Mouse (Mus musculus) spleen, adult 12 weeks (tissue): ENCODE measurements around the gene Pygo2.

ENCODE experiments used
- DNase-seq: peaks from one replicate; pipeline ENCODE4 v3.0.0; 2022; ENCODE audit warnings: low spot score

Pygo2 gene

GRCm38 (mm10) chr3:89456726-89457665, 27.0 kb downstream of the Pygo2 start:
- DNase-seq: peak; percentile 73

- DNase-seq: no peak
Measured at GRCm38 (mm10) chr3:89458372-89458964, 28.5 kb downstream of the Pygo2 start.

- DNase-seq: peak; percentile 87
Measured at GRCm38 (mm10) chr3:89458965-89459807, 29.2 kb downstream of the Pygo2 start.

GRCm38 (mm10) chr3:89468268-89468667, 38.3 kb downstream of the Pygo2 start:
- DNase-seq: no peak

GRCm38 (mm10) chr3:89472280-89472679, 42.3 kb downstream of the Pygo2 start:
- no peak for DNase-seq

- DNase-seq: no peak
Measured at GRCm38 (mm10) chr3:89473838-89474237, 43.8 kb downstream of the Pygo2 start.

GRCm38 (mm10) chr3:89479055-89479454, 49.0 kb downstream of the Pygo2 start:
- no peak for DNase-seq

- no peak for DNase-seq
Measured at GRCm38 (mm10) chr3:89481488-89481887, 51.5 kb downstream of the Pygo2 start.

GRCm38 (mm10) chr3:89482249-89482648, 52.2 kb downstream of the Pygo2 start:
- DNase-seq: no peak
